Mouse (Mus musculus) thymus, adult 2 months (tissue): ENCODE measurements around the gene Adcy6.

Experiments used
- CTCF ChIP-seq: fragments of 200-500 bp; IDR thresholded peaks from 2 replicates; pipeline ENCODE4 v1.5.1; 2012; ENCODE audit warnings: mild to moderate bottlenecking, control low read depth, low read length, moderate library complexity, borderline replicate concordance; ENCODE audit not compliant: control insufficient read depth, poor library complexity, insufficient read depth; ENCODE audit errors: extremely low read depth
- POLR2A ChIP-seq: fragments of 200-500 bp; IDR thresholded peaks from 2 replicates; pipeline ENCODE4 v1.6.1; 2012; ENCODE audit warnings: mild to moderate bottlenecking, low read length, control low read depth, moderate library complexity; ENCODE audit not compliant: control insufficient read depth, poor library complexity, insufficient read depth; ENCODE audit errors: extremely low read depth

DNA sequence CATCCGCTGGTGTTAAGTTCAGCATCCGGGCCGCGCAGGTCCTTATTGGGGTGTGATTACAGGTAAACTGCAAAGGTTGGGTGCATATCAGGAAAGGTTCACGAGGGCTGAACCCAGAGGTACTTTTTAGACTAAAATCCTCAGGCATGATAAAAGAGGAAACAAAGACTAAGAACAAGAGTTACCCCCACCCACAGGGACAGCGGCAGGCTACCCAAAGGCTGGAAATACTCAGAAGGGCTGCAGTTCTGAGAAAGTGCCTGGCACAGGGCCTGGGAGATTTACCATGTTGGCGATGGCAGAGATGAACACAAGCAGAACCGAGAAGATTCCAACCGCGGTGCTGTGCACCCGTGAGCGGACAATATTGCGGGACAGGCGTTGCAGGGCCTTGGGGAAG, 13.3 kb downstream of the Adcy6 start:
- no peak for TF ChIP-seq CTCF
- no peak for TF ChIP-seq POLR2A
